Mouse (Mus musculus) kidney, adult 9 months (tissue): ENCODE results near the gene Mageb16.

Experiments used
- DNase-seq: peaks from one replicate; pipeline ENCODE4 v3.0.0; 2022

Gene Mageb16

GRCm38 (mm10) chrX:79671411-79671810 lies at the start of gene Mageb16:
Gene Mageb16, minus strand, starts transcription at chrX:79671435.
- no peak for DNase-seq

GRCm38 (mm10) chrX:79651091-79651490 lies 20.1 kb downstream of the Mageb16 start:
- DNase-seq: no peak

GRCm38 (mm10) chrX:79635396-79635795 lies 35.8 kb downstream of the Mageb16 start:
- DNase-seq: no peak

GRCm38 (mm10) chrX:79606462-79606861 lies 64.8 kb downstream of the Mageb16 start:
- no peak for DNase-seq
